In genomic region chr7:70343426-70343825, GRCm38 (mm10) we compare ENCODE assay signal across 10 mouse cellular contexts. TPM values are rescaled to one million over a fixed set of nuclear protein-coding genes. Genes with fewer than 3 reads are reported as not detected.
DNase-seq lines count a peak whose midpoint lies in the region; ATAC-seq and TF ChIP-seq lines count a peak whose summit lies in the region.
"Had no signal": no experiment of that assay in that cellular context is flagged by ENCODE, and none has a peak within 500 bp of the region (broad histone marks: within the 10 kb centered on the region; RNA-seq: fewer than 3 reads in every experiment).

No protein-coding gene starts in this region.

- WGBS in midbrain, embryonic 10.5 days, result 8% methylated on average over 5 of the region's 5 CpGs
- WGBS in midbrain, postnatal 0 days, result 23% methylated on average over 5 of the region's 5 CpGs
- WGBS in forebrain, embryonic 11.5 days, result 10% methylated on average over 5 of the region's 5 CpGs
- 25% methylated on average over 5 of the region's 5 CpGs for WGBS in hindbrain, embryonic 13.5 days
- WGBS in neural tube, embryonic 13.5 days, result 35% methylated on average over 5 of the region's 5 CpGs

- H3K27me3 ChIP-seq in midbrain, embryonic 10.5 days (ENCODE audit: low read depth, poor library complexity, severe bottlenecking), result peaks cover 100% of the 10 kb centered on the region
- H3K27me3 ChIP-seq in midbrain, postnatal 0 days (ENCODE audit: insufficient read depth, low read length), result peaks cover 83% of the 10 kb centered on the region
- peaks cover 84% of the 10 kb centered on the region for H3K27me3 ChIP-seq in forebrain, embryonic 11.5 days (ENCODE audit: control insufficient read depth, insufficient read depth, low read length)
- peaks cover 74% of the 10 kb centered on the region for H3K27me3 ChIP-seq in hindbrain, embryonic 13.5 days
- peaks cover 71% of the 10 kb centered on the region for H3K27me3 ChIP-seq in neural tube, embryonic 13.5 days

- no peaks in the 10 kb centered on the region for H3K36me3 ChIP-seq in midbrain, embryonic 10.5 days
- H3K36me3 ChIP-seq in midbrain, postnatal 0 days (ENCODE audit: insufficient read depth, low read length), result no peaks in the 10 kb centered on the region
- no peaks in the 10 kb centered on the region for H3K36me3 ChIP-seq in forebrain, embryonic 11.5 days (ENCODE audit: control insufficient read depth, insufficient read depth, low read length)
- H3K36me3 ChIP-seq in hindbrain, embryonic 13.5 days, result no peaks in the 10 kb centered on the region
- H3K36me3 ChIP-seq in neural tube, embryonic 13.5 days, result no peaks in the 10 kb centered on the region

- H3K4me1 ChIP-seq in midbrain, embryonic 10.5 days, result peaks cover 84% of the 10 kb centered on the region
- H3K4me1 ChIP-seq in midbrain, postnatal 0 days (ENCODE audit: insufficient read depth, low read length), result no peaks in the 10 kb centered on the region
- peaks cover 20% of the 10 kb centered on the region for H3K4me1 ChIP-seq in forebrain, embryonic 11.5 days (replicated peaks; ENCODE audit: control insufficient read depth, insufficient read depth, low read length)
- H3K4me1 ChIP-seq in hindbrain, embryonic 13.5 days (replicated peaks), result peaks cover 68% of the 10 kb centered on the region
- H3K4me1 ChIP-seq in neural tube, embryonic 13.5 days (replicated peaks), result peaks cover 65% of the 10 kb centered on the region

- no peak overlapping the region for H3K4me2 ChIP-seq in midbrain, postnatal 0 days (ENCODE audit: low read depth, low read length, poor library complexity, severe bottlenecking)
- peak overlapping the region; percentile 39 for H3K4me2 ChIP-seq in forebrain, embryonic 11.5 days (ENCODE audit: low read depth, low read length, severe bottlenecking)
- H3K4me2 ChIP-seq in hindbrain, embryonic 13.5 days, result peak overlapping the region; percentile 24
- peak overlapping the region; percentile 15; the same call in 1 of the 2 replicates for H3K4me2 ChIP-seq in neural tube, embryonic 13.5 days

- TF ChIP-seq CTCF in midbrain, postnatal 0 days (IDR thresholded peaks at IDR 0.05), result no peak

- H3K9me3 ChIP-seq in midbrain, embryonic 10.5 days (replicated peaks), result no peaks in the 10 kb centered on the region
- H3K9me3 ChIP-seq in midbrain, postnatal 0 days (ENCODE audit: low read length), result no peaks in the 10 kb centered on the region
- no peaks in the 10 kb centered on the region for H3K9me3 ChIP-seq in forebrain, embryonic 11.5 days (ENCODE audit: control insufficient read depth, low read length)
- no peaks in the 10 kb centered on the region for H3K9me3 ChIP-seq in hindbrain, embryonic 13.5 days
- H3K9me3 ChIP-seq in neural tube, embryonic 13.5 days, result no peaks in the 10 kb centered on the region

- H3K27ac ChIP-seq in midbrain, embryonic 10.5 days (replicated peaks), result peak overlapping the region; percentile 99
- no peak overlapping the region for H3K27ac ChIP-seq in midbrain, postnatal 0 days (ENCODE audit: low read depth, low read length)
- H3K27ac ChIP-seq in forebrain, embryonic 11.5 days (ENCODE audit: low read depth, low read length), result peak overlapping the region; percentile 76
- peak overlapping the region; percentile 76 for H3K27ac ChIP-seq in hindbrain, embryonic 13.5 days
- H3K27ac ChIP-seq in neural tube, embryonic 13.5 days (replicated peaks), result no peak overlapping the region; the same call in 1 of the 2 replicates

- ATAC-seq in midbrain, postnatal 0 days (ENCODE audit: low FRiP score), result no peak
- ATAC-seq in forebrain, embryonic 11.5 days (replicated peaks; ENCODE audit: low FRiP score), result no peak
- no peak for ATAC-seq in hindbrain, embryonic 13.5 days (ENCODE audit: low FRiP score)
- ATAC-seq in neural tube, embryonic 13.5 days (ENCODE audit: low read depth), result no peak

- peak overlapping the region; percentile 89 for H3K4me3 ChIP-seq in midbrain, embryonic 10.5 days
- no peak overlapping the region for H3K4me3 ChIP-seq in midbrain, postnatal 0 days (ENCODE audit: low read depth, low read length)
- no peak overlapping the region; the same call in 1 of the 2 replicates for H3K4me3 ChIP-seq in forebrain, embryonic 11.5 days (ENCODE audit: low read depth, low read length)
- no peak overlapping the region for H3K4me3 ChIP-seq in hindbrain, embryonic 13.5 days
- H3K4me3 ChIP-seq in neural tube, embryonic 13.5 days, result no peak overlapping the region
- H3K4me3 ChIP-seq: myocyte had no signal

- no peak overlapping the region for H3K9ac ChIP-seq in midbrain, postnatal 0 days (replicated peaks; ENCODE audit: low read length, poor library complexity, severe bottlenecking)
- H3K9ac ChIP-seq in forebrain, embryonic 11.5 days (ENCODE audit: low read length), result peak overlapping the region; percentile 51
- peak overlapping the region; percentile 36; the same call in 1 of the 2 replicates for H3K9ac ChIP-seq in hindbrain, embryonic 13.5 days
- H3K9ac ChIP-seq in neural tube, embryonic 13.5 days, result 0 out of 2 replicates have a peak overlapping the region, but pooled peaks have one; percentile 18

- peak; percentile 43 for DNase-seq in midbrain, embryonic 10.5 days (ENCODE audit: low spot score)
- no peak for DNase-seq in midbrain, postnatal 0 days (ENCODE audit: low spot score)
- peak; percentile 50 for DNase-seq in forebrain, embryonic 11.5 days (ENCODE audit: low spot score)
- DNase-seq in urinary bladder, adult 2 months (ENCODE audit: low spot score), result no peak
- no peak for DNase-seq in frontal cortex, postnatal 14 days (ENCODE audit: low spot score in 2 of 2)
- DNase-seq: gastrocnemius, postnatal 25 days; heart, postnatal 36 days had no signal

RNA-seq across cellular contexts. Expression of gene Nr2f2, which starts 23.1 kb away (rescaled TPM):
- 86.8 and 89.2 TPM in 2 replicates for polyA plus RNA-seq in midbrain, embryonic 10.5 days (2016; fragmentation: Nextera tagmentation; extraction: Ambion mirVana)
- total RNA-seq in midbrain, postnatal 0 days (2014; rRNA removed), result 38.9 and 43.2 TPM in 2 replicates
- polyA plus RNA-seq in midbrain, postnatal 0 days (2015; fragmentation: Nextera tagmentation; extraction: Ambion mirVana), result 65.4 and 81.6 TPM in 2 replicates
- 124 and 137 TPM in 2 replicates for polyA plus RNA-seq in forebrain, embryonic 11.5 days (2014; fragmentation: Nextera tagmentation; extraction: Ambion mirVana)
- 118 and 134 TPM in 2 replicates for polyA plus RNA-seq in hindbrain, embryonic 13.5 days (2015; fragmentation: Nextera tagmentation; extraction: Ambion mirVana)
- 85.5 and 87.8 TPM in 2 replicates for polyA plus RNA-seq in neural tube, embryonic 13.5 days (2015; fragmentation: Nextera tagmentation; extraction: Ambion mirVana)
- 118 and 128 TPM in 2 replicates for polyA plus RNA-seq in urinary bladder, adult 2 months (2012; rRNA removed)

Comparison
In these comparisons a context has a peak if more than half of its experiments do, and no peak if none do; other contexts are left out.
1. DNase-seq: peak in midbrain, embryonic 10.5 days (single experiment) and forebrain, embryonic 11.5 days (single experiment); none in midbrain, postnatal 0 days (single experiment), urinary bladder, adult 2 months (single experiment) and frontal cortex, postnatal 14 days (0 of 2).
2. H3K27ac ChIP-seq: peak in midbrain, embryonic 10.5 days (single experiment), forebrain, embryonic 11.5 days (single experiment) and hindbrain, embryonic 13.5 days (single experiment); none in midbrain, postnatal 0 days (single experiment) and neural tube, embryonic 13.5 days (single experiment).